In genomic region chr11:24316198-24316597, GRCm38 (mm10) we compare ENCODE assay signal across 14 mouse cellular contexts.
A peak's percentile ranks its signal among the peaks of the same experiment; 100 is the strongest.
DNase-seq lines count a peak whose midpoint lies in the region; ATAC-seq and TF ChIP-seq lines count a peak whose summit lies in the region.
"Had no signal": no experiment of that assay in that cellular context is flagged by ENCODE, and none has a peak within 500 bp of the region (broad histone marks: within the 10 kb centered on the region; RNA-seq: fewer than 3 reads in every experiment).

No protein-coding gene starts in this region.

- H3K4me2 ChIP-seq in forebrain, embryonic 13.5 days, result no peak overlapping the region
- H3K4me2 ChIP-seq in forebrain, embryonic 11.5 days (ENCODE audit: low read depth, low read length, severe bottlenecking), result no peak overlapping the region
- no peak overlapping the region for H3K4me2 ChIP-seq in midbrain, postnatal 0 days (ENCODE audit: low read depth, low read length, poor library complexity, severe bottlenecking)
- no peak overlapping the region for H3K4me2 ChIP-seq in midbrain, embryonic 14.5 days (ENCODE audit: low read length)
- H3K4me2 ChIP-seq in forebrain, postnatal 0 days (ENCODE audit: low read depth), result no peak overlapping the region
- H3K4me2 ChIP-seq: liver, embryonic 11.5 days; midbrain, embryonic 12.5 days; neural tube, embryonic 12.5 days had no signal

- WGBS in forebrain, embryonic 13.5 days, result 70% methylated on average over 4 of the region's 4 CpGs
- WGBS in forebrain, embryonic 11.5 days, result 85% methylated on average over 4 of the region's 4 CpGs
- 67% methylated on average over 4 of the region's 4 CpGs for WGBS in midbrain, postnatal 0 days
- WGBS in midbrain, embryonic 14.5 days, result 86% methylated on average over 4 of the region's 4 CpGs
- 39% methylated on average over 4 of the region's 4 CpGs for WGBS in forebrain, postnatal 0 days

- peak; percentile 24; the same call in 1 of the 2 replicates for ATAC-seq in forebrain, embryonic 13.5 days
- ATAC-seq in forebrain, embryonic 11.5 days (replicated peaks; ENCODE audit: low FRiP score), result no peak
- ATAC-seq in midbrain, postnatal 0 days (ENCODE audit: low FRiP score), result no peak; the same call in 1 of the 2 replicates
- ATAC-seq in midbrain, embryonic 14.5 days (ENCODE audit: low FRiP score, low TSS enrichment), result no peak
- peak; percentile 42; the same call in 1 of the 2 replicates for ATAC-seq in forebrain, postnatal 0 days

- no peak for TF ChIP-seq CTCF in midbrain, postnatal 0 days (IDR thresholded peaks at IDR 0.05)
- no peak for TF ChIP-seq CTCF in forebrain, postnatal 0 days (IDR thresholded peaks at IDR 0.05; ENCODE audit: low read depth)

- no peak overlapping the region for H3K27ac ChIP-seq in forebrain, embryonic 13.5 days
- H3K27ac ChIP-seq in forebrain, embryonic 11.5 days (ENCODE audit: low read depth, low read length), result no peak overlapping the region
- no peak overlapping the region for H3K27ac ChIP-seq in midbrain, postnatal 0 days (ENCODE audit: low read depth, low read length)
- no peak overlapping the region for H3K27ac ChIP-seq in midbrain, embryonic 14.5 days (replicated peaks; ENCODE audit: low read depth, low read length)
- H3K27ac ChIP-seq in forebrain, postnatal 0 days (ENCODE audit: low read depth, low read length), result no peak overlapping the region
- H3K27ac ChIP-seq: midbrain, embryonic 12.5 days; neural tube, embryonic 12.5 days had no signal

- peaks cover 12% of the 10 kb centered on the region for H3K4me1 ChIP-seq in forebrain, embryonic 13.5 days
- no peaks in the 10 kb centered on the region for H3K4me1 ChIP-seq in forebrain, embryonic 11.5 days (replicated peaks; ENCODE audit: control insufficient read depth, insufficient read depth, low read length)
- H3K4me1 ChIP-seq in midbrain, postnatal 0 days (ENCODE audit: insufficient read depth, low read length), result no peaks in the 10 kb centered on the region
- H3K4me1 ChIP-seq in midbrain, embryonic 14.5 days (ENCODE audit: control insufficient read depth, insufficient read depth, low read length), result no peaks in the 10 kb centered on the region
- no peaks in the 10 kb centered on the region for H3K4me1 ChIP-seq in forebrain, postnatal 0 days (ENCODE audit: insufficient read depth)
- H3K4me1 ChIP-seq: midbrain, embryonic 12.5 days; neural tube, embryonic 12.5 days had no signal

- H3K4me3 ChIP-seq in forebrain, embryonic 13.5 days, result no peak overlapping the region
- no peak overlapping the region for H3K4me3 ChIP-seq in forebrain, embryonic 11.5 days (ENCODE audit: low read depth, low read length)
- H3K4me3 ChIP-seq in midbrain, postnatal 0 days (ENCODE audit: low read depth, low read length), result no peak overlapping the region
- no peak overlapping the region for H3K4me3 ChIP-seq in midbrain, embryonic 14.5 days (replicated peaks; ENCODE audit: low read depth, low read length)
- H3K4me3 ChIP-seq in forebrain, postnatal 0 days (ENCODE audit: low read depth, low read length), result no peak overlapping the region
- H3K4me3 ChIP-seq: midbrain, embryonic 12.5 days; neural tube, embryonic 12.5 days had no signal

- H3K27me3 ChIP-seq in forebrain, embryonic 13.5 days, result no peaks in the 10 kb centered on the region
- H3K27me3 ChIP-seq in forebrain, embryonic 11.5 days (ENCODE audit: control insufficient read depth, insufficient read depth, low read length), result no peaks in the 10 kb centered on the region
- H3K27me3 ChIP-seq in midbrain, postnatal 0 days (ENCODE audit: insufficient read depth, low read length), result no peaks in the 10 kb centered on the region
- no peaks in the 10 kb centered on the region for H3K27me3 ChIP-seq in midbrain, embryonic 14.5 days (ENCODE audit: control insufficient read depth, insufficient read depth, low read length)
- H3K27me3 ChIP-seq in forebrain, postnatal 0 days (ENCODE audit: insufficient read depth, low read length), result no peaks in the 10 kb centered on the region
- H3K27me3 ChIP-seq: midbrain, embryonic 12.5 days; neural tube, embryonic 12.5 days had no signal

- no peaks in the 10 kb centered on the region for H3K9me3 ChIP-seq in forebrain, embryonic 13.5 days (replicated peaks)
- H3K9me3 ChIP-seq in forebrain, embryonic 11.5 days (ENCODE audit: control insufficient read depth, low read length), result no peaks in the 10 kb centered on the region
- H3K9me3 ChIP-seq in midbrain, postnatal 0 days (ENCODE audit: low read length), result no peaks in the 10 kb centered on the region
- H3K9me3 ChIP-seq in midbrain, embryonic 14.5 days (ENCODE audit: control insufficient read depth, low read length), result no peaks in the 10 kb centered on the region
- no peaks in the 10 kb centered on the region for H3K9me3 ChIP-seq in forebrain, postnatal 0 days (ENCODE audit: low read length)
- H3K9me3 ChIP-seq: midbrain, embryonic 12.5 days; neural tube, embryonic 12.5 days had no signal

- DNase-seq in forebrain, embryonic 11.5 days (ENCODE audit: low spot score), result no peak
- peak; percentile 62 for DNase-seq in midbrain, postnatal 0 days (ENCODE audit: low spot score)
- DNase-seq in midbrain, embryonic 14.5 days, result no peak
- peak; percentile 26 for DNase-seq in forebrain, postnatal 0 days
- DNase-seq in right cerebral cortex, postnatal 10 days (ENCODE audit: low spot score in 2 of 2), result peak; percentile 63 to 67
- no peak for DNase-seq in urinary bladder, adult 18-20 months (ENCODE audit: low spot score in 2 of 2)
- no peak for DNase-seq in kidney, adult 9 months
- DNase-seq: gastrocnemius, postnatal 36 days; kidney, adult 2 months; lung, postnatal 10 days had no signal

- no peak overlapping the region for H3K9ac ChIP-seq in forebrain, embryonic 13.5 days
- no peak overlapping the region for H3K9ac ChIP-seq in forebrain, embryonic 11.5 days (ENCODE audit: low read length)
- no peak overlapping the region for H3K9ac ChIP-seq in midbrain, postnatal 0 days (replicated peaks; ENCODE audit: low read length, poor library complexity, severe bottlenecking)
- no peak overlapping the region for H3K9ac ChIP-seq in midbrain, embryonic 14.5 days (replicated peaks; ENCODE audit: low read length)
- H3K9ac ChIP-seq in forebrain, postnatal 0 days, result no peak overlapping the region
- H3K9ac ChIP-seq: midbrain, embryonic 12.5 days; neural tube, embryonic 12.5 days had no signal

- no peaks in the 10 kb centered on the region for H3K36me3 ChIP-seq in forebrain, embryonic 13.5 days (ENCODE audit: poor library complexity, severe bottlenecking)
- H3K36me3 ChIP-seq in forebrain, embryonic 11.5 days (ENCODE audit: control insufficient read depth, insufficient read depth, low read length), result no peaks in the 10 kb centered on the region
- H3K36me3 ChIP-seq in midbrain, postnatal 0 days (ENCODE audit: insufficient read depth, low read length), result no peaks in the 10 kb centered on the region
- no peaks in the 10 kb centered on the region for H3K36me3 ChIP-seq in midbrain, embryonic 14.5 days (ENCODE audit: control insufficient read depth, insufficient read depth, low read length)
- H3K36me3 ChIP-seq in forebrain, postnatal 0 days (ENCODE audit: insufficient read depth), result no peaks in the 10 kb centered on the region
- H3K36me3 ChIP-seq: midbrain, embryonic 12.5 days; neural tube, embryonic 12.5 days had no signal

Comparison
In these comparisons a context has a peak if more than half of its experiments do, and no peak if none do; other contexts are left out.
1. ATAC-seq: peak in forebrain, embryonic 13.5 days (single experiment) and forebrain, postnatal 0 days (single experiment); none in forebrain, embryonic 11.5 days (single experiment), midbrain, postnatal 0 days (single experiment) and midbrain, embryonic 14.5 days (single experiment).
2. DNase-seq: peak in midbrain, postnatal 0 days (single experiment), forebrain, postnatal 0 days (single experiment) and right cerebral cortex, postnatal 10 days (2 of 2); none in forebrain, embryonic 11.5 days (single experiment), midbrain, embryonic 14.5 days (single experiment), urinary bladder, adult 18-20 months (0 of 2) and kidney, adult 9 months (single experiment).